Mouse (Mus musculus) small intestine, adult 2 months (tissue): ENCODE data around the gene Izumo2.

Experiments
- CTCF ChIP-seq: fragments of 200-500 bp; IDR thresholded peaks from 2 replicates; pipeline ENCODE4 v1.5.1; 2012; ENCODE audit warnings: low read depth, mild to moderate bottlenecking, control low read depth, inconsistent platforms, low read length, moderate library complexity, mixed read lengths; ENCODE audit not compliant: insufficient replicate concordance, insufficient read length; ENCODE audit errors: extremely low read depth
- POLR2A ChIP-seq: fragments of 200-500 bp; IDR thresholded peaks from 2 replicates; pipeline ENCODE4 v1.6.1; 2012; ENCODE audit warnings: low read depth, mild to moderate bottlenecking, control low read depth, inconsistent platforms, low read length, moderate library complexity

- TF ChIP-seq CTCF (no peak), POLR2A (no peak)
These were observed 10.6 kb upstream of the Izumo2 start for GRCm38 (mm10) chr7:44697980-44698379.
